Mouse (Mus musculus) testis, postnatal 10 days (tissue): ENCODE measurements around the gene Lrp6.

Source experiments
- DNase-seq: peaks from one replicate; pipeline ENCODE4 v3.0.0; 2021; ENCODE audit warnings: low spot score

Gene Lrp6

DNA sequence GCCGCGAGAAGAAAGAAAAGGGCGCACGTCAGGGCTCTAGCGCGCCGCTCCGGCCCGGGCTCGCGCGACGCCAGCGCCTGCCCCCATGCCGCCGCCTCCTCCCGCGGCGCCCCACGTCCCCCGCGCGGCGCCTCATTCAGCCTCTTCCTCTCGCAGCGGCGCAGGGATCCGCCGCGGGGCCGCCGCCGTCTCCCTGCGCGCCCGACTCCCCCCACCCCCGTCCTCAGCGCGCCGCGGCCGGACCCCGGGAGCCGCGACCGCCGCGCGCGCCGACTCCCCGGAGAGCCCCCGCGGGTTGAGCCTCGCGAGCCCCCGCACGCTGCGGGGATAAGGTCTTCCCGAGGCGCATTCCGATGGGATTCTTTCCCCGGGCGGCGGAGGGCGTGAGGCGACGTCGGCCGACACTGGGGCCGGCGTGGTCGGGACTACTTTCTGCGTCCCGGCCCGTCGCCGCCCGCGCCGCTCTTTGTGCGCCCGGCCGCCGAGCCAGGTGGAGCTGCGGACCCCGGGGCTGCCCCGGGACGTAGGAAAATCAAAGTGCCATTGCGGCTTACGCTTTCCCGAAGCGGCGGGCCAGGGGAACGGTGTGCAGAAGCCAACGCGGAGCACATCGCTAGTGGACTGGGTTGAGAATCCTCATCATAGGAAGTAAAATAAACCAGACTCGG is at the start of gene Lrp6:
Gene Lrp6 (minus strand): TSS at position 148 of the 668 bp plus-strand sequence.
- DNase-seq: peak; percentile 90

DNA sequence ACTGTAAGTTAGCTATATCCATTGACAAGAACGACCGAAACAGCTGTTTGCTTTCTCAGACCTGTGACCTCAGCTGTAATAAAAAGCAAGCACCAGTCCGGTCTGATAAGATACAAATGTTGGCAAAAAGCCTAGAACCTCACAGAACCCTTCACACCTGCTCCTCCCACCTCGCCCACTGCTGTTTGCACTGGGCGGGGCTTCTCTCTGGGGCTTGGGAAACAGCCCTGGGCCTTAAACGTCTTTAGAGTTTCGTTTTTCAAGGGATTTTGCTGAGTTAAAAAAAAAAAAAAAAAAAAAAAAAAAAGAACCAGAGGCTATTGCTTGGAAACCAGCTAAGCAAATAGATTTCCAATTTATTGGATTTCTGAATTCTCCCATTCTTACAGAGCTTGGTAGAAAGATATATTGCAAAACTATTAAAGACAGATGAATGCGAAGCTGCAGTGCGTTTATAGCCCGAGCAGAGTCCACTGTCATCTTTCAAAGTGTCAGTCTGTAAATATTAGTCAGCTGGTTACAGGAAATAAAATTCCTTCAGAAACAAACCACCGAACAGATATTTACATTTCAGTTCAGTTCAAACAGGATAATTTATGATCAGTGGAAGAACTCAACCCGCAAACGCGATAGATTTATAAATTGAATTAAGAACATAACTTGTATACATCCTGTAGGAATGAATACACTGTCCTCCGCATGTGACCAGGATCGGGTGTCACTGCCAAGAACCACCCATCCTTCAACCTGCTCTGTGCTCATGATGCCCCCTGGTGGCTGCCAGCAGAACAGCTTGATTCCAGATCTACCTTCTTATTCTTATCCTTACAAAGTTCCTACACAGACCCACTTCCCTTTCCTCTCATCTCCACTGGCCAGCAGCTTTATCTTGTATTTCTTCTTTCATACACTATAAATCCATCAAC is 48.2 kb upstream of the Lrp6 start:
- DNase-seq: peak; percentile 92

DNA sequence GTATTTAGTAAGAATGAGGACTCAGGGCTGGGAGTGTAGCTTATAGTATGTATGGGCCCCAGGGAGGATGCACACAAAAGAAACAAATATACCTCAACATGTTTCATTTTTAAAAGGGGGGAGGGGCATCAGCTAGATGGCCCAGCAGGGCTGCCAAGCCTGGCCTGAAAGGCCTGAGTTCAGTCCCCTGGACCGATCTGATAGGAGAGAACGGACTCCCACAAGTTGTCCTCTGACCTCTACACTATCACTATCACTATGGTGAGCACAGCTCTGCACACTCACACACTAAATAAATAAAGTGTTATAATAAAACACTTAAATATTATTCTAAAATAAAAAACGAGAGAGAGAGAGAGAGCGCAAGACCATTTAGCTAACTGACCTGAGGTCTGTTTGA is 47.6 kb upstream of the Lrp6 start:
- no peak for DNase-seq

GRCm38 (mm10) chr6:134611896-134612295 is 45.1 kb upstream of the Lrp6 start:
- no peak for DNase-seq

GRCm38 (mm10) chr6:134610380-134610779 is 43.6 kb upstream of the Lrp6 start:
- no peak for DNase-seq

DNA sequence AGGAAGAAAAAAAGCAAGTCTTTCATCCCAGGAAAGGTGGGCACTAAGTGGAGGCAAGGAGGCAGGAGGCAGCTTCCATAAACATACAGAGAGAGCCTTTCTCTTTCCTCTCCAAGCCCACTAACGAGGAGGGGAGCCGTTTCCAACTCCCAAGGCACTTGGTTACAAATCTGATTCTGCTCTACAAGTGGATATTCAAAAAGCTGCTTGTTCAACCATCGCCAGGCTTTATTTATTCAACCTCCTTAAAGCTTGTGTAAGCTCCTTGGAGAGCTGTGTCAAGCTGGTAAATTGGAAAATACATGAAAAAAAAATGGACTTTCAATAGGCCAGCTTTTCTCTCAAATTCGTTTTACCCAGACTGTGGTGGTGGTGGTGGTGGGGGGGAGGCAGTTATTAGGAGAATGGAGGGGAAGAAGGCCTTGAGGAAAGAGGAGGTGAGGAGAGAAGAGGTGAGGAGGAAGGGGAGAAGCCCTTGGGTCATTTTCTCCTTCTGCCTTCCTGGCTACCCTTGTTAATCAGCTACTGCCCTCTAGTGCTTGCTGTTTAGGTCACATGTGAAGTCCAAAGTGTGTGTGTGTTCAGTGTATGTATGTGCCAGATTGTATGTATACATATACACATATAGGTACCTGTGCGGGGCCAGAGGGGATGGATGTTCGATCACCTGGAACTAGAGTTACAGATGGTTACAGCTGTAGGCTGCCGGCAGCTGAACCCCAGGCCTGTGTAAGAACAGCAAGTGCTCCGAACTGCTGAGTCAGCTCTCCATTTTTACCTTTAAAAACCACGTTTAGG is 40.4 kb upstream of the Lrp6 start:
- DNase-seq: no peak

GRCm38 (mm10) chr6:134606540-134606939 is 39.8 kb upstream of the Lrp6 start:
- DNase-seq: no peak

DNA sequence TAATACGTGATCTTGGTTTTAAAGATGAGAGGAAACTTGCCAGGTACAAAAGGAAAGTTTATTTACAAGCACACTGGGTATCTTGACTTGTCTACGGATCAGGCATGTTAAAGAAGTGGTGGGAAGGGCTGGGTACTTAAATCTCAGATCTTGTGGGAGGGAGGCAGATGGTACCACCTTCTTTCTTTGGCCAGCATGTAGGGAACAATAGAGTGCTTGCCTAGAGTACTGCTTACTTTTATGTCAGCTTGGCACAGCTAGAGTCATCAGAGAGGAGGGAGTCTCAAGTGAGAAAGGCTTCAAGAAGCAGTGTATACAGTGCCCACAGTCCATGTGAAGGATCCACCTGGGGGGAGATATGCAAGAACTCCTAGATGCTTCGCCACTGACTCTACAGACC is 38.4 kb upstream of the Lrp6 start:
- DNase-seq: no peak

DNA sequence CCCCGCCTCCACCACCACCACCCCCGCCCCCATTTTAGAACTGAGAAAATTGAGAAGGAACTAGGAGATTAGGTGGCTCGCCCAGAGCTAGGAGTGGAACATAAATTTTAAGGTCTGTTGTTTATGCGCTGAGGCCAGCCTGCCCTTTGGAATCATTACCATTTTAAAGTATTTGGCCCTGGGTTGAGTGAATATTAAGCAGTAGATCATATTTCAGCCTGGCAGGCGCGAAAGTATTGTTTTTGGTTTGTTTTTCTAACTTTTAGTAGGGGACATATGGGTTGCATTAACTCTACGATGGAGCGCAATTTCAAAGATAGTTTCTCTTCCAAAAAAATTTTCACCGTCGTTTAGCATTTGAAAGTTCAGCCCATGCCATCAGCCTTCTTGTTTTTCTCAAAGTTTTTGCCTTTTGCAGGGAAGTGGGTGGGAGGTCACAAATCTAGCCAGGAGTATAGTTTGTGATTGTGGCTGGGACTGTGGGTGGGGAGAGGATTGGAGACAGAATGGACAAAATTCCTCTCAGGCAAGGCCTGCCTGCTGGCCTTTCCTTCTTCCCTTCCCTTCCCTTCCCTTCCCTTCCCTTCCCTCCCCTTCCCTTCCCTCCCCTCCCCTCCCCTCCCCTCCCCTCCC is 35.7 kb upstream of the Lrp6 start:
- no peak for DNase-seq

GRCm38 (mm10) chr6:134601766-134602165 is 35.0 kb upstream of the Lrp6 start:
- DNase-seq: no peak

DNA sequence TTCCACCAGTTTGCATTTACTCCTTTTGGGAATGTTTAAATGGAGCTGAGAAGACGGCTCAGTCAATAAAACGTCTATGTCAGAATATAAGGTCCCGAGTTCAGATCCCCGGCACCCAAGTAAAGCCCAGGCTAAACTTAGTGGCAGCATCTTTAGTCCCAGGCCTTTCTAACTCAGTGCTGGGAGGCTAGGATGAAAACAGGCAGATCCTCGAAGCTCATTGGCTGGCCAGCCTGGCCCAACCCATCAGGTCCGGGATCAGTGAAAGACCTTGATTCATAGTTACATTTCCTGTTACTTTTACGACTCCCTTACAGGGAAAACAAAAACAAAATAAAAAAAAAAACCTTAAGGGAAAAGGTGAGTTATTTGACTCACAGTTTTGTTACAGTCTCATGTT is 34.4 kb upstream of the Lrp6 start:
- DNase-seq: no peak

GRCm38 (mm10) chr6:134599239-134599638 is 32.5 kb upstream of the Lrp6 start:
- DNase-seq: no peak

GRCm38 (mm10) chr6:134597651-134598229 is 31.0 kb upstream of the Lrp6 start:
- no peak for DNase-seq

GRCm38 (mm10) chr6:134594569-134595442 is 28.0 kb upstream of the Lrp6 start:
- DNase-seq: no peak

DNA sequence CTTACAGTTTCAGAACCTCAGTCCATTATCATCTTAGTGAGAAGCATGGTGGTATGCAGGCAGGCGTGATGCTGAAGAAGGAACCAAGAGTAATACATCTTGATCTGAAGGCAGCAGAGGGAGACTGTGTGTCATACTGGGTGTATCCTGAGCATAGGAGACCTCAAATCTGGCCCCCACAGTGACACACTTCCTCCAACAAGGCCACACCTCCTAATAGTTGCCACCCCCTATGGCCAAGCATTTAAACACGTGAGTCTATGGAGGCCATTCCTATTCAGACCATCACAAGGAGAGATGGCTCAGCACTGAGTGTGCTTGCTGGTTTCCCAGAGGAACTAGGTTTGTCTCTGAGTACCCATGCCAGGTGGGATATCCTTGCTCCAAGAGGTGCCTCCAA is 24.8 kb upstream of the Lrp6 start:
- no peak for DNase-seq

- no peak for DNase-seq
These were observed 19.5 kb upstream of the Lrp6 start for GRCm38 (mm10) chr6:134586241-134586640.

DNA sequence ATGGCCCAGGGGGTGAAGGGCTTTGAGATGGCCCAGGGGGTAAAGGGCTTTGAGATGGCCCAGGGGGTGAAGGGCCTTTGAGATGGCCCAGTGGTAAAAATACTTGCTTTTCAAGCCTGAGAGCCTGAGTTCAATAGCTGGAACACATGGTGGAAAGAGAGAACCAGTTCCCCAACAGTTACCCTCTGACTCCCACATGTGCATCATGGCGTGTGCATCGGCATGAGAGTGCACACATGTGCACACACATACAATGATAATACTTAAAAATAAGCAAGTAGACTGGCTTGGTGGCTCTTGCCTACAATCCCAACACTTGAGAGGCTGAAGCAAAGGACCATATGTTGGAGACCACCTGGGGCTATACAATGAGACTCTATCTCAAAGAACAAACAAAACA is 17.9 kb upstream of the Lrp6 start:
- DNase-seq: no peak

- no peak for DNase-seq
These were observed 15.3 kb upstream of the Lrp6 start for GRCm38 (mm10) chr6:134582110-134582509.

GRCm38 (mm10) chr6:134579506-134579905 is 12.7 kb upstream of the Lrp6 start:
- no peak for DNase-seq

DNA sequence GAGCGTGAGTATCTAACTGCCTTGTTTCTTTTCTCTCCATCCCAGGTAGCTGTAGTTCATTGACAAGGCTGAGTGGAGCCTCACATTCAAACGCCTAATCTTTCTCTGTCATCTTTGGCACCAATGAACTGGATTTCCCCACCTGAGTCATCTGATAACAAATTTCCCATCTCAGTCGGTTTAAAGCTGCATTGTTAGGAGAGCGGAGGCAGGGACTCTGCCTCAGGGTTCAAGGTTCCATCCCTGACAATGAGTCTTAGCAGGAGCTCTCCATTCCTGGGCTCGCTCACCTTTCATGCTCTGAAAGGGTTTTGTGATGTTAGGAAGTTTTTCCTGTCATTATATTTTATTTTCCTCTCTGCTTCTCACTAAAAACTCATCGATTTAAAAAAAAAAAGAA is 11.3 kb upstream of the Lrp6 start:
- DNase-seq: no peak

DNA sequence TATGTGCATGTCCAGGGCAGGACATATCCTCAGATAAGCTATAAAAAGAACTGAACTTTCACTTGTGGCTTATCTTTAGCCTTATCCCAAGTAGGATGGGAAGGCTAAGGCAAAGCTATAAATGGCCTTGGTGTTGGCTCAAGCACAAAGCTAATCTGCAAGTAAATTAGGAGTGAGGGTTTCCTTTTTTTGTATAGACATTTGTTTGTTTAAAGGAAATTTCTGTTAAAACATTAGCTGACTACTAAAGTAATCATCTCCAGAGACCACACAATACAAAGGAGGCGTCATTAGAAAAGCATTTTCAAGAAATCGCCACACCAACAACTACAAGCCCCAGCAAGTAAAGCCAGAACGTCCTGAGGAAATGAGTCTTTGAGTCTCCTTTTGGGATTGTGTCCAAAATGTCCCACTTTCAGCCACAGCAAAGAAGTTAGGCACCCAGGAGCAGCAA is 8.6 kb upstream of the Lrp6 start:
- DNase-seq: no peak
